Mouse (Mus musculus): ENCODE data around the gene Fras1.

GRCm38 (mm10) chr5:96799165-96799564 lies 425.4 kb downstream of the Fras1 start:
- TF ChIP-seq EP300 (optimal IDR thresholded peaks at IDR 0.05) (no peak), CTCF (IDR thresholded peaks at IDR 0.05; ENCODE audit: low read depth) (no peak)

Data from stomach, postnatal 0 days (tissue).